Comparison of ENCODE assay signal across 10 mouse cellular contexts in the genomic region with DNA sequence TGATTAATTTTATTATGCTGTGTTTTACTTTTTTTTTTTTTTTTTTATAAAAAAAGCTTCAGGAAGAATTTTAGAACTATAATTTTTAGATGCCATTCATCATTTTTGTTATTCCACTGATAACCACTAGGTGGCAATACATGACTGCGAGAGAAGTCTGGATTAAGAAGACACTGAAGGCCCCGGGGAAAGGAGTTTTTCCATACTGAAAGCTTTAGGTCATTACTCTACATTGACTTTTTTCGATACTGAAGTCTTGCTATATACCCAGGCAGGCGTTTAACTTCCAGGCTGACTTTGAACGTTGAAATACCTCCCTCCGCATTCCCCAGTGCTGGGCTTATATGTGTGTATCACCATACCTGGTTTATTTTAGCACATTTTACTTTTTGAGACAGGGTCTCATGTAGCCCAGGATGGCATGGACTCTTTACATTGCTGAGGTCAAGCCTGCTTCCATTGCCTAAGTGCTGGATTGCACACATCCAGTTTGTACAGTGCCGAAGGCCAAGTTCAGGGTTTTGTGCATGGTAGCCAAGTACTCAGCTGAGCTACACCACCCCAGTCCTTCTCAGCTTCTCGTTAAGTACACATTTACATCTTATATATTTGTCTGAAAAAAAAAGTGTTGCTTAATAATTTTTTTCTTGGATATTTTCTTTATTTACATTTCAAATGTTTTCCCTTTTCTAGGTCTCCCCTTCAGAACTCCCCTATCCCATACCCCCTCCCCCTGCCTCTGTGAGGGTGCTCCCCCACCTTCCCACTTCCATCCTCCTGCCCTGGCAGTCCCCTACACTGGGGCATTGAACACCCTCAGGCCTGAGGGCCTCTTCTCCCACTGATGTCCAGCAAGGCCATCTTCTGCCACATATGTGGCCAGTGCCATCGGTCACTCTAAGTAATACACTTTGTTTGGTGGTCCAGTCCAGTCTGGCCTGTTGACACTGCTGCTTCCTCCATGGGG. TPM values are rescaled to one million over a fixed set of nuclear protein-coding genes. Genes with fewer than 3 reads are reported as not detected.
A peak's percentile ranks its signal among the peaks of the same experiment; 100 is the strongest.
DNase-seq lines count a peak whose midpoint lies in the region; ATAC-seq and TF ChIP-seq lines count a peak whose summit lies in the region.
"Had no signal": no experiment of that assay in that cellular context is flagged by ENCODE, and none has a peak within 500 bp of the region (broad histone marks: within the 10 kb centered on the region; RNA-seq: fewer than 3 reads in every experiment).

No protein-coding gene starts in this region.

- no peak overlapping the region for H3K4me2 ChIP-seq in liver, postnatal 0 days (ENCODE audit: low read depth, low read length)
- no peak overlapping the region for H3K4me2 ChIP-seq in embryonic facial prominence, embryonic 14.5 days (ENCODE audit: low read depth, low read length)
- H3K4me2 ChIP-seq: heart, embryonic 15.5 days had no signal

- H3K27me3 ChIP-seq in liver, postnatal 0 days (ENCODE audit: insufficient read depth, low read length) = no peaks in the 10 kb centered on the region
- no peaks in the 10 kb centered on the region for H3K27me3 ChIP-seq in embryonic facial prominence, embryonic 14.5 days (replicated peaks; ENCODE audit: control insufficient read depth, insufficient read depth, low read length)
- H3K27me3 ChIP-seq: heart, embryonic 15.5 days had no signal

- no peak for ATAC-seq in liver, postnatal 0 days
- no peak for ATAC-seq in embryonic facial prominence, embryonic 14.5 days (ENCODE audit: low read depth)

- 0 out of 2 replicates have a peak, but pooled peaks cover 5% of the 10 kb centered on the region for H3K4me1 ChIP-seq in liver, postnatal 0 days (ENCODE audit: insufficient read depth)
- H3K4me1 ChIP-seq in embryonic facial prominence, embryonic 14.5 days (ENCODE audit: control insufficient read depth, insufficient read depth, low read length) = no peaks in the 10 kb centered on the region
- H3K4me1 ChIP-seq: heart, embryonic 15.5 days had no signal

- peak; percentile 75 for TF ChIP-seq CTCF in liver, postnatal 0 days (IDR thresholded peaks at IDR 0.05; ENCODE audit: low read depth)

- H3K27ac ChIP-seq in liver, postnatal 0 days (ENCODE audit: low read depth) = no peak overlapping the region
- no peak overlapping the region for H3K27ac ChIP-seq in embryonic facial prominence, embryonic 14.5 days (replicated peaks; ENCODE audit: low read depth, low read length)
- H3K27ac ChIP-seq: heart, embryonic 15.5 days had no signal

- TF ChIP-seq EP300 in liver, postnatal 0 days (IDR thresholded peaks at IDR 0.05; ENCODE audit: low read depth) = no peak

- 49% methylated on average over 9 of the region's 9 CpGs for WGBS in liver, postnatal 0 days (ENCODE audit: insufficient replicate concordance)
- WGBS in embryonic facial prominence, embryonic 14.5 days = 43% methylated on average over 9 of the region's 9 CpGs

- no peak overlapping the region for H3K9ac ChIP-seq in liver, postnatal 0 days (replicated peaks)
- no peak overlapping the region for H3K9ac ChIP-seq in embryonic facial prominence, embryonic 14.5 days (ENCODE audit: low read depth, low read length)
- H3K9ac ChIP-seq: heart, embryonic 15.5 days had no signal

- DNase-seq in cerebellum, postnatal 10 days = peak; percentile 44 to 77
- no peak for DNase-seq in cerebellum, adult 8-10 months
- no peak for DNase-seq in liver, postnatal 0 days
- no peak for DNase-seq in liver
- DNase-seq in embryonic facial prominence, embryonic 14.5 days (ENCODE audit: low spot score) = peak; percentile 93
- peak; percentile 25 for DNase-seq in lung, postnatal 14 days
- DNase-seq in right cerebral cortex, postnatal 25 days = no peak
- DNase-seq in gastrocnemius, adult 8-10 months (ENCODE audit: low spot score in 2 of 2) = no peak

- H3K36me3 ChIP-seq in liver, postnatal 0 days (replicated peaks; ENCODE audit: insufficient read depth, low read length) = peaks cover 2% of the 10 kb centered on the region
- peaks cover 41% of the 10 kb centered on the region for H3K36me3 ChIP-seq in embryonic facial prominence, embryonic 14.5 days (ENCODE audit: control insufficient read depth, insufficient read depth, low read length)

- H3K4me3 ChIP-seq in liver, postnatal 0 days (ENCODE audit: low read depth, low read length) = no peak overlapping the region
- H3K4me3 ChIP-seq in embryonic facial prominence, embryonic 14.5 days (ENCODE audit: low read depth, low read length) = no peak overlapping the region
- H3K4me3 ChIP-seq: heart, embryonic 15.5 days; myocyte had no signal

- no peaks in the 10 kb centered on the region for H3K9me3 ChIP-seq in liver, postnatal 0 days (ENCODE audit: low read length)
- H3K9me3 ChIP-seq in embryonic facial prominence, embryonic 14.5 days (ENCODE audit: control insufficient read depth, low read length) = no peaks in the 10 kb centered on the region
- H3K9me3 ChIP-seq: heart, embryonic 15.5 days had no signal

RNA-seq across cellular contexts. Expression of gene Mipep, which starts 15.7 kb away (rescaled TPM):
- 5.6 and 6.1 TPM in 2 replicates for polyA plus RNA-seq in liver, postnatal 0 days (2015; fragmentation: Nextera tagmentation; extraction: Ambion mirVana)
- 22.6 and 23.5 TPM in 2 replicates for polyA plus RNA-seq in embryonic facial prominence, embryonic 14.5 days (2014; fragmentation: Nextera tagmentation; extraction: Ambion mirVana)
- total RNA-seq in gastrocnemius, adult 8-10 months (2022) = 10 to 100 TPM; 35.0 to 37.7 (median 36.3) TPM

RNA-seq across cellular contexts. Expression of gene C1qtnf9, which starts 32.1 kb away (rescaled TPM):
- polyA plus RNA-seq in liver, postnatal 0 days (2015; fragmentation: Nextera tagmentation; extraction: Ambion mirVana) = 0.25 and 0.49 TPM in 2 replicates
- 0.97 and 1.3 TPM in 2 replicates for polyA plus RNA-seq in embryonic facial prominence, embryonic 14.5 days (2014; fragmentation: Nextera tagmentation; extraction: Ambion mirVana)
- total RNA-seq in gastrocnemius, adult 8-10 months (2022) = 10 to 100 TPM; 11.8 to 23.1 (median 15.8) TPM
- polyA plus RNA-seq: myocyte had no signal

Comparison
In these comparisons a context has a peak if more than half of its experiments do, and no peak if none do; other contexts are left out.
1. DNase-seq: peak in cerebellum, postnatal 10 days (2 of 2), embryonic facial prominence, embryonic 14.5 days (single experiment) and lung, postnatal 14 days (single experiment); none in cerebellum, adult 8-10 months (single experiment), liver, postnatal 0 days (single experiment), liver (single experiment), right cerebral cortex, postnatal 25 days (single experiment) and gastrocnemius, adult 8-10 months (0 of 2).